Mouse (Mus musculus) erythroid progenitor cell, adult 5-6 weeks (primary cell): ENCODE measurements around the gene Prlh. TPM values are rescaled to one million over a fixed set of nuclear protein-coding genes. Genes with fewer than 3 reads are reported as not detected.

Source experiments
- ATAC-seq: replicated peaks from 2 replicates; pipeline ENCODE4 v1.8.0; 2016; ENCODE audit warnings: moderate number of reproducible peaks, mild to moderate bottlenecking, moderate TSS enrichment, inconsistent platforms; ENCODE audit not compliant: poor library complexity, low FRiP score, severe bottlenecking
- total RNA-seq, 2 experiments: library from RNA; stranded (forward) in 1 of 2; stranded (reverse) in 1 of 2; fragments of 150-400 nt in 1 of 2; fragments of 186-747, 209-891 nt in 1 of 2; gene quantifications; 2 replicates each; pipeline versions ENCODE4 v1.2.3 to v1.2.4; 2015 to 2017; ENCODE audit warnings: low replicate concordance in 2 of 2

Gene Prlh
- total RNA-seq, 2 experiments from 2014 or later: not detected

DNA sequence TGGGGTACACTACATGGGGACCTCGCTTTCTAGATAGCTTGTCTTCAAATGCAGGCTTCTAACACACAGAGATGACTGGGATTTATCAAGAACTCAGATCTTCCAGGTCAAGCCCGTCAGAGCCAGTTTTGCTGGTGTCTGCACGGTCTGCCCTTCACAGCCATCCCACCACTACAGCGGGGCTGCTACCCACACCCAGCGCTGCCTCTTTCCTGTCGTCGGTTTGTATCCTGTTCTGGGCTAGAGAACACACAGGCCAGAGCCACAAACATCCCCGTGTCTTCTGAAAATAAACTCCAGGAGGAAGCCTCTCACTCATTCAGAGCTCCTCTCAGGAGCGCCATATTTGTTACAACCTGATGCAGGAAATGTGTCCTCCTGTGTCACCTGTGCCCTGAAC is 3.6 kb upstream of the Prlh start:
- no peak for ATAC-seq

DNA sequence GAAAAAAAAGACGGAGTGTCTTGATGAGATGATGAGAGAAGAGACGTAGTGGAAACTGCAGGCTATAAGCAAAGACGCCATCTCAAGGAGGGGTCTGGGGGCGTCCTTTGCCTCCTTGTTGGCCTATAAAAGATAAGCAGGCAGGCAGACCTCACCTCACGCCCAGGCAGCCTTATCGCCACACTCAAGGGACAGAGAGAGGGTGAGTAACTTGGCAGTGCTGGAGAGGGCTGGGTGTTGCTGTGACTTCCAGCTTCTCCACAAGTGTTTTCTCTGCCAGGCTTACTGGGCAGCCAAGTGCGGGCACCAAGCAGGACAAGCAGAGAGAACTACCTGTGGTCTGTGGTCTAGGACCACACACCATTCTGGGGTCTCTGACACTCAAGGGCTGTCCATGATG is 1.2 kb upstream of the Prlh start:
- ATAC-seq: no peak

DNA sequence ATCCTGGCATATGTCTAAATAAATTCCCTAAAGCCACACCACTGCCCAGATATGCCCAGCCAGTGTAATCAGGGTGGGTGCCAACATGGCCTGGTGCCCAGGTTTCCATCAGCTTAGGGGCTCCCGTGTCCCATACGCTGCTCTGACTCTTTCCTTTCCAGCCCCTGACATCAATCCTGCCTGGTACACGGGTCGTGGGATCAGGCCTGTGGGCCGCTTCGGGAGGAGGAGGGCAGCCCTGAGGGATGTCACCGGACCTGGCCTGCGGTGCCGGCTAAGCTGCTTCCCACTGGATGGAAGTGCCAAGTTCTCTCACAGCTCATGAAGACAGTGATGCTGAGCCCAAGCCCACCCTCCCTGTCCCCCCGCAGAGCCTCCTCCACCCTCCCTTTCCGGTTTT is 780 bp downstream of the Prlh start:
- ATAC-seq: no peak

DNA sequence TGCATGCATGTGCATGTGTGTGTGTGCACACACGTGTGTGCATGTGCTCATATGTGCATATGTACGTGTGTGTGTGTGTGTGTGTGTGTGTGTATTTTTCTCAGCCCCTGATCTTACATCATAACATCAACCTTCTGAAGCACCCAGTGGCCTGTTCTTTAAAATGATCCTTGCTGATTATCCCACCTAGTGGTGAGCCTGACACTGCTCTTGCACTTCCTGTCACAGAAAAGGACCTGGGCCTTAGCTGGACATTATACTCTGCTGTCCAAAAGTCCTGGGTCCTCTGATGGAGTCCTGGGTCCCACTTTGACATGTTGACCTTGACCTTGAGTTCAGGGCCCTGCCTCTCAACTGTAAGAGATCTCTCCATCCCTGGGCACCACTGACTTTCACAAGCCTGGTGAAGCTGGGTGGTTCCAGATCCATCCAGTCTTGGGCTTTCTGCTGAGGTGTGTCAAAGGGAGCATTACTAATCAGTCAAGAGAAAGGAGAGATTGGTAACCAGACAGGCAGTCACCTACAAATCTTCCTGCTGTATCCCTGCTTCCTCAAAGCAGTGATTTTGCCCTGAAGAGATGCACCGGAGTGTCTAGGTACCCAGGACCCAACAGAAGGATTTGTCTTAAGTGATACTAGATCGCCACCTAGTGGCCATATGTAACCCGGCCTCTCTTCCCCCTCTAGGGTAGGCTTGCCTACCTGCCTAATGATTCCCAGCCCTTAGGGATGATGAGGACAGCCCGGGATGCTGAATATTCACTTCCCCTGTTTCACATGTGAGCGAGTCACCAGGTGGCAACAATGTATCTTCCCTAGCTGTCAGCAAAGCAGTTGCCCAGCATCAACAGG is 3.6 kb downstream of the Prlh start:
- ATAC-seq: no peak

DNA sequence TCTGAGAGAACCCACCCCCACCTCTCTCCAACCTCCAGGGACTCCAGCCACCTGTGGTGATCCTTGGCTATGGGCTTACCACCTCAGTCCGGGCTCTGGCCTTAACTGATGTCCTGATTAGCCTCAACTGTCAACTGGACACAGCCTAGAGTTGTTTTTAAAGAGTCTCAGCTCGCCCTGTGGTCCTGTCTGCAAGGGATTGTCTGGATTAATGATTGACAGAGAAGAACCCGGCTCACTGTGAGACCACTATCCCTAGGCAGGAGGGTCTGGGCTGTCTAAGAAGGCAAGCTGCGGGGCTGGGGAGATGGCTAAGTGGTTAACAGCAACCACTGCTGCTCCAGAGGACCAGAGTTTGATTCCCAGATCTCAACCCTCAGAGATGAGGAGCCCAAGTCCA is 9.6 kb downstream of the Prlh start:
- no peak for ATAC-seq

DNA sequence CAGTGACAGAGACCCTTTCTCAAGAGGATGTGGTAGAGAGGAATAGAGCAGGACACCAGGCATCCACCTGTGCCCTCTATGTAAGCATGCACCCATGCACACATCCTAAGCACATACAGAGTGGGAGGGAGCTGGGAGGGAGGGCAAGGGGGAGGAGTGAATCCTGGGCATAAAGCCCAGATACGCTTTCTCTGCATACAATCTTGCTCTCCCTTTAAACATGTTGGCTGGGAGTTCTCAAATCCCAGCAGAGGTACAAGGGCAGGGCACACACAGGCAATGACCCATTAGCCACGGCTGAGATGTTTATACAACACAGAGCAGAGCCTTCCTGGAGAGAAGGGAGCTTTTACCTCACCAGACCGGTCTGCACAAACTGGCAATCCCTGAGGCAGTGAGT is 10.1 kb downstream of the Prlh start:
- no peak for ATAC-seq

DNA sequence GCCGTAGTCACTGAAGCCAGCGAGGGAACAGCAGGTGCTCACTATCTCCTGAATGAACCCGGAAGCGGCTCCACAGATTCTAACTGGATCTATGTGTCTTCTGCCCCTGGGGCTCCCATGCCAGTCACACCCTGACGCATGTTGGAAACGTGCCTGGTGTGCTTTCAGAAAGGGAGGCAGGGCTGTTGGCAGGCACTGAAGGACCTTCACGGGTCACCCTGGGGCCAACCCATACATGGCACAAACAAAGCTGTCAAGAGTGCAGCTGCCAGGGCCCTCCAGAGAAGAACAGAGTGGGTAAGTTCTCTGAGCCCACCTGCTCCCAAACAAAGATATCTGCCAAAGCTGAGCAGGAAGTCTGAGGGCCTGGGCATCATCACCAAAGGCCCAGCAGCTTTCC is 14.7 kb downstream of the Prlh start:
- no peak for ATAC-seq

DNA sequence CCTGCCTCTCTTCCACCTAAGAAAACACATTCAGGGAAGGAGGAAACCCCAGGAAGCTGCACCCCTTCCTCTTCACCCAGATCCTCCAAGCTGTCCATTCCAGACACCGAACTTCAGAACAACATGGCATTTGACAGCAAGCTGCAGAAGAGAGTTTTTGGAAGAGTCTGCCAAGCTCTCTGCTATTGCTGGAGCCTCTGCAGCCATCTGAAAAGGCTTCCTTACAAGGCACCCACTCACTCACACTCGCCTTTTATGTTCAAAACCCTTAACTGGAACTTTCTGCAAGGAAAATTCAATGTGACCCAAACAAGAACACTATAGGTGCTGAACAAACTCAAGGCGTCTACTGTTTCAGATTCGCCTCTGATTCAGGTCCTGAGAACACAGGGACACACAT is 15.7 kb downstream of the Prlh start:
- no peak for ATAC-seq

DNA sequence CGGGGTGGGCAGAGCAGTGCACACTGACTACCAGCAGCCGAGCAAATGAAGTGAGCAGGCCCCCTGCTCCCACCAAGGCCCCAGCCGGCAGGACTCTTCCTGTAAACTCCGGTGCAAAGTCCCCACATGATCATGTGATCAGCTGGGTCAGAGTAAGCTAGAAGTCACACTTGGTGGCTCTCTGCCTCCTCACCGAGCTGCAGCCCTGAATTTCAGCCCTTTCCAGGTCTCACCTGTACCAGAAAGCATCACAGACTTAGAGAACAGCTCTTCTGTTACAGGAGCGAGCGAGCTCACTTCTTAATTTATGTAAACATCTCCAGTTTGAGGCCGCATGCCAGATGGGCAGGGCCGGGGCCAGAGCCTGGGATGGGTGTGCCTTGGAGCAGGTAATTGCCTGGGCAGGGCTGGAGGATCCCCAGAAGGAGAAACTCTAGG is 16.5 kb downstream of the Prlh start, which contains the start of gene Rab17:
Gene Rab17, minus strand, starts transcription at position 315 of the 438 bp plus-strand sequence.
- no peak for ATAC-seq

DNA sequence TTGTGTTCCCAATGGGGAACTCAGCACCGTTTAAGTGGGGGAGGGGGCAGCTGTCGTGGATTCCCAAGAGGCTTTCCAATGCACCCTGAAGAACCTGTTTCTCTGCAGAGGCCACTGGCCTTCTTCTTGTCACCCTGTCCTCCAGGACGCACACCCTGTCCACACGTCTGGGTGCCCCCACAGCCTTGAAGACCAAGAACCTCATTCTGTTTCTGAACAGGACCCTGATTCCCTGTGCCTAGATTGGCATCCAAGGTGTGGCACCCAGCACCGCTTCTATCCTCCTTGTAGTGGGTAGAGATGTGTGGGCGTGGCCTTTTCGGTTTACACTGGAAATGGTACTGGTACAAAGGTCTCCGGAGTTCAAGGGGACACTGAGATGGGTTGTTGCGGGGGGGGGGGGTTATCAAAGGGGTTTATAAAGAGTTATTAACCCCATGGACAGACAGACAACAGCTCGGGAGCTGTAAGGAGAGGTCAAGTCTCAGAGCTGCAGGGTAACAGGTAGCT is 17.0 kb downstream of the Prlh start:
- ATAC-seq: no peak

DNA sequence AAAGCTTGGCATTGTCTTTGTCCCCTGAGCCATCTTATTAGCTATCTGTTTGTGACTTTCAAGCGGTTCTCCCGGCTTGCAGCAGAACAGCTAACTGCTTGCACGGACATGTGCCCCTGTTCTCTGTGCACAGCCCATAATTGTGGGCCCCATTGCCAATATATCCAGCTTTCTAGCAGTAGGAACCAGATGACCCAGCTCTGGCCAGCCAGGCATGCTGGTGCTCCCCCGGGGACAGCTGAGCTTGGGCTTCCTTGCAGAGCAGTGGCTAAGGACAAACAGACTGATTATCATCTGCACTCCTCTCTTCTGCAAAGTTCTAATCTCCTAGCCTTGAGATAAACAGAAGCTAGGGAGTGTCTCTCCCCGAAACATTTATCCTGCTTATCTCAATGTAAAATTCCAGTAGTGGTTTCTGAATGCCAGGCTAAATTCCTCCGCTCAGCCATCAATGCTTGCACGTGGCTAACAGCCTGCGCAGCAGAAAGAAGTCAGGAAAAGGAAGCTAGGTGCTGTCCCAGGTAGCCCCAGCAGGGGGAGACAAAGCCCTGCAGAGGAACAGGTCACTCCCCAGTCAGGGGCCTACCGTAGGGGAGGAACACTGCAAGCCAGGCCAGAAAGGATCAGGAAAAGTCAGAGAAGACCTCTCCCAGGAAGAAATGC is 20.1 kb downstream of the Prlh start:
- no peak; the same call in 1 of the 2 replicates for ATAC-seq

DNA sequence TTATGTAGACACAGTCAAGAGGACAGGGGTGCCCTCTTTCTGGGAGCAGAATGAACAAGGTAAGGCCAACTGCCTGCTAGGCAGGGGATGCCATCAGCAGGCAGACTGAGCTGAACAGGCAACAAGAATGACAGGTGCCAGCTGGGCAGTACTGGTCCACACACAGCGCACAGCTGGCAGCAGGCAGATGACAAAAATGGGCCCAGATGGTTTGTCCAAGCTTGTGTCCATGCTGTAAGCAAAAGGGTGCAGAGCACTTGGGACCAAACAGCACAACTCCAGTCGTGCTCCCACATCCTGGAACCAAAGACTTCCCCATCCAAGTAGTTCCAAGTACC is 20.6 kb downstream of the Prlh start:
- ATAC-seq: no peak

DNA sequence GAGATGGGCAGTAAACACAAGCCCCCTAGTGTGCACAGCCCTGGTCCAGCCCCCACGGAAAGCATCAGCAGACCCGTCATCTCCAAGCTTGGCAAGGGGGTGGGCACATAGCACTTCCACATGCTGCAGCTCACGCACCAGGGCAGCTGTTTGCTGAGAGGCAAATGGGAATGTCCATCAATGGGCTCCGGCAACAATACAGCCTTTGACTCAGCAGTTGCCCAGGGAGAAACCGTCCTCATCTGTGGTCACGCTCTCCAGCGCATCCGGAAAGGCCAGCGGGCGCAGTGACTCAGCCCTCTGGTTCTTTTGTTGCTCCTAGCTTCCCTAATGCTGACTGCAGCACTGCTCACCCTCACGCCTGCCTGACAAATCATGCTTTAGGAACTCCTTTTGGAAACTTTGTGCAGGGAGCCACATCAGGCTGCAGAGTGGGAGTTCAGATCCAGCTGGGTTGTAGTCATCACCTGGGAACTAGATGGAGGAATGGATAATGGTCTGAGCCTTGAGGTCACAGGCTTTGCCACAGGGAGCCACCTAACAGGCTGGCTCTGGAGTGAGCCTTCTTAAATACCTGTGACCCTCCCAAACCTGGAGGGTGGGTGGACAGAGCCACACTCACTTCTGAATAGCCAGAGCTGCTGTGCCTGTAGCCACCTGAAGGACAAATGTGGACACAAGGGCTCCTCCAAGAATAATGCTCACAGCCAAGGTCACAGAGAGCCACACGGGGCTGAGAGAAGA is 22.2 kb downstream of the Prlh start:
- no peak for ATAC-seq

DNA sequence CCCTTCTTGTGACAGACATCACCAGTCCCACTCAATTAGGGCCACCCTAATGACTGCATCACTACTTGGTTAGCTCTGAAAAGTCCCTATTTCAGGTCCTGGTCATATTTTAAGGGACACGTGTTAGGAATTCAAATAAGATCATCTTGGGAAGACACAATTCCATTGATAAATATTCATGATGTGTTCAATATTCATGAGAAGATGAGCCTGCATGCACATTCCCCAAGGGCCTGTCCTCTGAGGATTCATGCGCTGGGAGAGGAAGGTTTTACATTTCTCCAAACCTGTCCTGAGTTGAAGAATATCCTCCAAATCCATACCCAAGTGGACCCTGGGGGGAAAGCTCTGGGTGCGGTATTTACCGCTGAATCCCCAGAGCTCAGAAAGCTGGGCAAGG is 23.1 kb downstream of the Prlh start:
- no peak for ATAC-seq

DNA sequence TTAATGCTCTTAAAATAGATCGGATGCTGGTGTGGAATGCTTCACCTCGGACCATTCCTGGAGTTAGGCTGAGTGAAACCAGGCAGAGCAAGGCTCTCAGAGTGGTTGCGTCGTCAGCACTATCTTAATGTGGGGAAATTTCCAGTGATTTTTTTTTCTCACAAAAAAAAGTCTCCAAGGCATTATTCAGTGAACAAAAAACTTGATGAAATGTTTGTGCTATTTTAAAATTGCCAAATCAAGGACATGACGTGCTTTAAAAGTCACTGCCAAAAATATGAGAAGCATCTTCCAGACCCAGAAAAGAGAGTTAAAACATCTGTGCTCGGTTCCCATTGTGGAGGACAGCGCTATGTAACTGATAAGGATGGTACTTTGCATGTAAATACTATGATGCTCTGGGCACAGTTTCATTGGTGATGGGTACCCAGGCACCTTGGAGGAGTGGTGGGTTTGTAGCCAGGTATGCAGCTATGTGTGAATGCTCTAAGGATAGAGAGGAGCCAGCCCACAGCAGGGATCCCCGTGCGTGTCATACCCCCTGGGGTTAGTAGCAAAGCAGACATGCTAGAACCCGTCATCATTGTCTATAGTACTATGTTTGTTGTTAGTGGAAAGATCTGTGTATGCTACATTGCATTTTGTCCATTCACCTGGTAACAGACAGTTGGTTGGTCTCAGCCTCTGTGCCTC is 27.9 kb downstream of the Prlh start:
- no peak for ATAC-seq

DNA sequence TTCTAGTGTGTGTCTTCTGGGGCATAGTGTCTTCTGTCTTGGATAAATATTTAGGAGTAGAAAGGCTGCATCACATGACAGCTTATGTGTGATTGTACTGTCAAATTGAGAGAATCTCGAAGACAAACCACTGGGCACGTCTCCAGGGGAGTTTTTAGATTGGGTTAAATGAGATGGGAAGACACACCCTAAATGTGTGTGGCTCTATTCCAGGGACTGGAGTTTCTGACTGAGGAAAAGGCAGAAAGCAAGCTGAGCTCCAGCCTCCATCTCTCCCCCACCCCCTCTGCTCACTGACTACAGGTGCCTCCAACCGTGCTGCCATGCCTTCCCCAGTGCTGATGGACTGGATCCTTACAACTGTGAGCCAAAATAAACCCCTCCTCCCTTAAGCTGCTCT is 28.4 kb downstream of the Prlh start:
- ATAC-seq: no peak

DNA sequence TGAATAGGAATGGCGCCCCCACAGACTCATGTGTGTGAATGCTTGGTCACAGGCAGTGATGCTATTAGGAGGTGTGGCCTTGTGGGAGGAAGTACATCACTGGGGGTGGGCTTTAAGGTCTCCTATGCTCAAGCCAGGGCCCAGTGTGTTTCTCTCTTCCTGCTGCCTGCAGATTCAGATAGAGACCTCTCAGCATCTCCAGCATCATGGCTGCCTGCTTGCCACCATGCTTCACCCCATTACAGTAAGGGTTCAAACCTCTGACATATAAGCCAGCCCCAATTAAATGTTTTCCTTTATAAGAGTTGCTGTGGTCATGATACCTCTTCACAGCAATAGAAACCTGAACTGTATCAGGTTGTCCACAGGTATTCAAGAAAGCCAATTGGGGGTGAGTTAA is 43.0 kb downstream of the Prlh start:
- no peak for ATAC-seq

DNA sequence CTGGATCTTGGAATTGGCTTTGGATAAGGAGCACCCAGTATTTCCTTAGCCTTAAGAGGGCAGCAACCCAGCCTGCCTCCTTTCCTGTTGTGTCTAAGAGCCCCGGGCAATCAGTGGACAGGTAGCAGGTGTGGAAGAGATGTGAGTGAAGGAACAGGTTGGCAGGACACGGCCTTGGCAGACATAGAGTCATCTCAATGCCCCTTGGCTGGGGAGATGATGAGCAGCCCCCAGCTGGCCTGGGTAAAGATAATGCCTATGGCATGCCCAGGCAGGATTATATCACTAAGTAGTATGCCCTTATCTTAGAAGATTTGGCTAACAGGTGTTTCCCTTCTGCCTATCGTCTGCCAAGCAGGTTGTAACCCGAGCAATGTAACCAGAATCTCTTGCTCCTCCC is 44.2 kb downstream of the Prlh start:
- no peak for ATAC-seq

DNA sequence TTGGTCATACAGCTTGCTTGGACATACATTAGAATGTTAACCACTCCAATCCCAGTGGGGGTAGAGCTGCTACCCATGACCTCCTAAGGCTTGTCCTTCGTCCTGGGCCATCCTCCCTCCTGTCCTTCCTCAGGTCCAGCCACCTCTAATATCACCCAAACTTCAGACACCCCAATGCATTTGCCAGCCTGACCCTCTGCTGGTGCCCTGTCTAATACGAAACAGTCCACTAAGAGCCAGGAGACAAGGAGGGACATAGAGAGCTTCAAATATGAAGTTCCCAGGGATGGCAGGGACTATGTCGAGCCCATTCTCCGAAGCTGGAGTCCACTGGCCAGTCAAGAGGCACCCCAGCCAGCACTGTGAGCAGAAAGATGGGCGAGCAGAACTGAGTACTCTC is 44.7 kb downstream of the Prlh start:
- no peak for ATAC-seq

DNA sequence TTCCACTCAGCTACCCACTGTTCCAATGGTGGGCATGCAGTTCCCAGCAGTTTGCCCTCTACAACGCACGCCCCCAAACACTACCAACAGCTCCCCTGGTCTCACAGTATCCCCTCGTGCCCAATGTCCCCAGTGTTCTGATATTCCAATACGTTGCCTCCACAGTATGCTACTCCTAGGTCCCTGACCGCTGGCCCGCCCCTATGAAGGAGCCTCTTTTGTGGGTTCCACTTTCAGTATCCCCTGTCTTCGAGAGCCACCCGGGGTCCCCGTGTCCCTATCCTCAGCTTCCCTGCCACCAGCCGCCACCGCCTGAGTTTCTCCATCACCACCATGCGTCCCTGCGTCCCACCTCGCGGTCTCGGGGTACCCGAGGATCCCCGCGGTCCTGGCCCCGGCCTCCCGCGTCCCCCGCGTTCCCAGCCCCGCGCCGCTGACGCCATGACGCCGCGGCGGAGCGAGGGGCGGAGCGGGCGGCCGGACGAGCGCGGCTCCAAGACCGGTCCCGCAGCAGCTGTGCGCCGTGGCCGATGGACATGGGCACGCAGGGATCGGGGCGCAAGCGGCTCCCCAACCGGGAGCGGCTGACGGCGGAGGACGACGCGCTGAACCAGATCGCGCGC is 45.5 kb downstream of the Prlh start, which contains the start of gene Lrrfip1:
Gene Lrrfip1, plus strand, starts transcription at position 470 of the 623 bp plus-strand sequence.
- ATAC-seq: no peak
